Mouse (Mus musculus) 3134 (cell line): ENCODE measurements around the gene Noc4l.

Source experiments
- DNase-seq: peaks from one replicate; pipeline ENCODE4 v3.0.0-alpha.2; 2011; ENCODE audit warnings: low spot score; ENCODE audit not compliant: insufficient read length; ENCODE audit errors: extremely low read depth

Gene Noc4l

GRCm38 (mm10) chr5:110609868-110610267, 43.3 kb downstream of the Noc4l start:
- DNase-seq: no peak

GRCm38 (mm10) chr5:110609425-110609824, 43.8 kb downstream of the Noc4l start:
- DNase-seq: no peak

- DNase-seq: no peak
Measured at GRCm38 (mm10) chr5:110608941-110609340, 44.3 kb downstream of the Noc4l start.

GRCm38 (mm10) chr5:110608336-110608735, 44.9 kb downstream of the Noc4l start:
- DNase-seq: no peak

GRCm38 (mm10) chr5:110607767-110608166, 45.5 kb downstream of the Noc4l start:
- peak; percentile 43 for DNase-seq

GRCm38 (mm10) chr5:110605531-110606221, 47.5 kb downstream of the Noc4l start:
- DNase-seq: no peak

GRCm38 (mm10) chr5:110604311-110604710, 48.9 kb downstream of the Noc4l start:
- no peak for DNase-seq

- peak; percentile 55 for DNase-seq
Measured at GRCm38 (mm10) chr5:110603016-110603685, 50.1 kb downstream of the Noc4l start.
